Mouse (Mus musculus) MEL (cell line): ENCODE data around the gene Trio. TPM values are rescaled to one million over a fixed set of nuclear protein-coding genes. Genes with fewer than 3 reads are reported as not detected.

Experiments
- DNase-seq: peaks from one replicate; pipeline ENCODE4 v3.0.0; 2011; ENCODE audit warnings: low read depth, low spot score
- H3K27ac ChIP-seq: 2 replicates; pipeline ENCODE4 v1.5.1; 2012; ENCODE audit warnings: low read depth, mild to moderate bottlenecking, control low read depth, low read length, moderate library complexity; ENCODE audit not compliant: control insufficient read depth
- H3K27me3 ChIP-seq, 2 experiments: fragments of 150-350 bp in 1 of 2; sonication (generic) in 1 of 2; 2 replicates each; pipeline ENCODE4 v1.6.1; 2012; ENCODE audit warnings: low read length in 2 of 2, mild to moderate bottlenecking in 2 of 2, improper control_type of control experiment in 1 of 2, moderate library complexity in 1 of 2; ENCODE audit not compliant: insufficient read depth in 2 of 2, control insufficient read depth in 1 of 2
- H3K36me3 ChIP-seq, 2 experiments: 2 replicates each; pipeline ENCODE4 v1.6.1; 2012 to 2014; ENCODE audit warnings: low read length in 2 of 2, improper control_type of control experiment in 1 of 2, inconsistent platforms in 1 of 2, mild to moderate bottlenecking in 1 of 2; ENCODE audit not compliant: insufficient read depth in 2 of 2, control insufficient read depth in 1 of 2
- H3K4me1 ChIP-seq, 2 experiments: fragments of 150-350 bp in 1 of 2; sonication (generic) in 1 of 2; 2 replicates each; pipeline ENCODE4 v1.6.1; 2012; ENCODE audit warnings: low read length in 2 of 2, improper control_type of control experiment in 1 of 2, mild to moderate bottlenecking in 1 of 2; ENCODE audit not compliant: insufficient read depth in 2 of 2, control insufficient read depth in 1 of 2
- H3K4me3 ChIP-seq, 2 experiments: fragments of 150-350 bp in 1 of 2; sonication (generic) in 1 of 2; 2 replicates each; pipeline ENCODE4 v1.5.1; 2012; ENCODE audit warnings: low read depth in 2 of 2, low read length in 2 of 2, mild to moderate bottlenecking in 2 of 2, moderate library complexity in 2 of 2, control low read depth in 1 of 2, improper control_type of control experiment in 1 of 2; ENCODE audit not compliant: control insufficient read depth in 1 of 2, insufficient read depth in 1 of 2
- H3K79me2 ChIP-seq: 2 replicates; pipeline ENCODE4 v1.6.1; 2012; ENCODE audit warnings: mild to moderate bottlenecking, low read length, moderate library complexity; ENCODE audit not compliant: control insufficient read depth, poor library complexity, insufficient read depth
- H3K9ac ChIP-seq: 2 replicates; pipeline ENCODE4 v1.6.1; 2012; ENCODE audit warnings: low read depth, mild to moderate bottlenecking, control low read depth, low read length, moderate library complexity; ENCODE audit not compliant: control insufficient read depth, poor library complexity, severe bottlenecking
- H3K9me3 ChIP-seq: fragments of 150-350 bp; sonication (generic); replicated peaks from 2 replicates; pipeline ENCODE4 v1.6.1; 2012; ENCODE audit warnings: mild to moderate bottlenecking, low read length, improper control_type of control experiment, moderate library complexity; ENCODE audit not compliant: insufficient read depth
- BHLHE40 ChIP-seq: IDR thresholded peaks from 2 replicates; pipeline ENCODE4 v1.6.1; 2012; ENCODE audit warnings: low read depth, mild to moderate bottlenecking, inconsistent platforms, low read length, improper control_type of control experiment, borderline replicate concordance
- ELF1 ChIP-seq: IDR thresholded peaks from 2 replicates; pipeline ENCODE4 v1.6.1; 2014; ENCODE audit warnings: low read depth, mild to moderate bottlenecking, inconsistent platforms, low read length, improper control_type of control experiment, moderate library complexity
- EP300 ChIP-seq, 2 experiments: IDR thresholded peaks; 2 replicates each; pipeline ENCODE4 v1.6.1; 2011; ENCODE audit warnings: improper control_type of control experiment in 2 of 2, low read length in 2 of 2, low read depth in 1 of 2, mild to moderate bottlenecking in 1 of 2
- GATA1 ChIP-seq: IDR thresholded peaks from 2 replicates; pipeline ENCODE4 v1.6.1; 2011; ENCODE audit warnings: low read depth, low read length, improper control_type of control experiment
- HCFC1 ChIP-seq: IDR thresholded peaks from 2 replicates; pipeline ENCODE4 v1.6.1; 2012; ENCODE audit warnings: low read depth, mild to moderate bottlenecking, inconsistent platforms, low read length, improper control_type of control experiment, moderate library complexity
- JUND ChIP-seq: IDR thresholded peaks from 2 replicates; pipeline ENCODE4 v1.6.1; 2011; ENCODE audit warnings: low read depth, mild to moderate bottlenecking, improper control_type of control experiment, low read length
- MAX ChIP-seq: IDR thresholded peaks from 2 replicates; pipeline ENCODE4 v1.6.1; 2011; ENCODE audit warnings: low read length, improper control_type of control experiment
- MEF2A ChIP-seq: IDR thresholded peaks from 2 replicates; pipeline ENCODE4 v1.6.1; 2014; ENCODE audit warnings: low read depth, mild to moderate bottlenecking, inconsistent platforms, low read length, improper control_type of control experiment; ENCODE audit not compliant: poor library complexity, insufficient replicate concordance, severe bottlenecking; ENCODE audit errors: extremely low read depth
- MYB ChIP-seq: IDR thresholded peaks from 2 replicates; pipeline ENCODE4 v1.6.1; 2011; ENCODE audit warnings: mild to moderate bottlenecking, low read depth, low read length, improper control_type of control experiment
- MYC ChIP-seq: IDR thresholded peaks from 2 replicates; pipeline ENCODE4 v1.6.1; 2011; ENCODE audit warnings: low read depth, mild to moderate bottlenecking, low read length, improper control_type of control experiment, moderate library complexity
- RAD21 ChIP-seq: IDR thresholded peaks from 2 replicates; pipeline ENCODE4 v1.6.1; 2011; ENCODE audit warnings: mild to moderate bottlenecking, low read depth, low read length, improper control_type of control experiment
- RCOR1 ChIP-seq: IDR thresholded peaks from 2 replicates; pipeline ENCODE4 v1.6.1; 2012; ENCODE audit warnings: low read depth, mild to moderate bottlenecking, inconsistent platforms, low read length, improper control_type of control experiment
- polyA plus RNA-seq, 2 experiments: library from polyadenylated mRNA; stranded (reverse) in 1 of 2; unstranded in 1 of 2; fragments of >175 nt in 1 of 2; fragments of >200 nt in 1 of 2; gene quantifications; 2 replicates each; pipeline versions ENCODE4 v1.2.1 to v1.2.4; 2012; ENCODE audit warnings: low replicate concordance in 2 of 2, low read depth in 1 of 2; ENCODE audit not compliant: insufficient read length in 2 of 2, insufficient read depth in 1 of 2, missing spikeins in 1 of 2
- total RNA-seq: library from RNA; depleted of rRNA; stranded (reverse); fragments of 300-350 nt; gene quantifications from 2 replicates; pipeline ENCODE4 v1.2.3, GENCODE M21; 2012

The Trio gene
- total and polyA plus RNA-seq, 3 experiments = 0.91 to 1.1 TPM; not detected in 1

DNA sequence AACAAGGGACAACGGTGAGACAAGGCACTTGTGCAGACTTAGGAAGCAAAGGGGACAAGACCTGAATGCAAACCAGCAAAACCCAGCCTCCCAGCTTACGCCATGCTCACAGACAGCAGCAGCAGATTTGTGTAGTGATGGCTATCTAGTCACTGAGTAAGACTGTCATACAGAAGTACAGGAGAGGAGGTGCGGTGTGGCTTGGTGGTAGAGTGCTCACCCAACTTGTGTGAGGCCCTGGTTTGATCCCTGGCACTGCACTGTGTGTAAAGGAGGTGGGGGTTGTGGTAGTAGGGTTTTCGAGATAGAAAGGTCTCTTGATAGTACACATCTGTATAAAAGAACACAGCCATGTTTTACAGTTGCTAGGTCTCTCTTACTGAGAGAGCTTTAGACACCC lies 198.8 kb downstream of the Trio start:
- no peak overlapping the region for H3K4me3 ChIP-seq
- no peaks in the 10 kb centered on the region for H3K79me2 ChIP-seq
- TF ChIP-seq BHLHE40 (no peak), MYC (no peak), MAX (no peak), GATA1 (no peak), MYB (no peak)
- H3K36me3 ChIP-seq = no peaks in the 10 kb centered on the region
- DNase-seq = no peak
- no peaks in the 10 kb centered on the region for H3K9me3 ChIP-seq
- H3K27ac ChIP-seq = no peak overlapping the region
- no peak overlapping the region for H3K9ac ChIP-seq
- H3K4me1 ChIP-seq = no peaks in the 10 kb centered on the region
- H3K27me3 ChIP-seq = no peaks in the 10 kb centered on the region

- Histone ChIP-seq H3K9ac (no peak overlapping the region), H3K4me3 (no peak overlapping the region), H3K9me3 (no peaks in the 10 kb centered on the region), H3K79me2 (no peaks in the 10 kb centered on the region), H3K4me1 (no peaks in the 10 kb centered on the region), H3K36me3 (no peaks in the 10 kb centered on the region), H3K27ac (no peak overlapping the region), H3K27me3 (no peaks in the 10 kb centered on the region)
- DNase-seq = no peak
- TF ChIP-seq MAX = no peak
- no peak for TF ChIP-seq EP300 (IDR thresholded peaks at IDR 0.05; ENCODE audit: low read depth in 1 of 2, low read length in 2 of 2)
- no peak for TF ChIP-seq HCFC1
- no peak for TF ChIP-seq ELF1
- TF ChIP-seq JUND = no peak
- no peak for TF ChIP-seq RAD21
- TF ChIP-seq MEF2A = no peak
Measured at GRCm38 (mm10) chr15:27826048-27826637, 199.5 kb downstream of the Trio start.

- Histone ChIP-seq H3K4me3 (no peak overlapping the region), H3K4me1 (no peaks in the 10 kb centered on the region)
Measured at GRCm38 (mm10) chr15:27825390-27825789, 200.3 kb downstream of the Trio start.

More at GRCm38 (mm10) chr15:27825390-27825789, 200.3 kb downstream of the Trio start:
- Histone ChIP-seq H3K36me3 (no peaks in the 10 kb centered on the region), H3K27ac (no peak overlapping the region), H3K9ac (no peak overlapping the region), H3K9me3 (no peaks in the 10 kb centered on the region), H3K27me3 (no peaks in the 10 kb centered on the region), H3K79me2 (no peaks in the 10 kb centered on the region)
- TF ChIP-seq RCOR1 = no peak
- DNase-seq = no peak
